Mouse (Mus musculus): ENCODE measurements around the gene 4931406C07Rik. TPM values are rescaled to one million over a fixed set of nuclear protein-coding genes. Genes with fewer than 3 reads are reported as not detected.

The 4931406C07Rik gene
- total RNA-seq, 1 experiment = 6.5 TPM

DNA sequence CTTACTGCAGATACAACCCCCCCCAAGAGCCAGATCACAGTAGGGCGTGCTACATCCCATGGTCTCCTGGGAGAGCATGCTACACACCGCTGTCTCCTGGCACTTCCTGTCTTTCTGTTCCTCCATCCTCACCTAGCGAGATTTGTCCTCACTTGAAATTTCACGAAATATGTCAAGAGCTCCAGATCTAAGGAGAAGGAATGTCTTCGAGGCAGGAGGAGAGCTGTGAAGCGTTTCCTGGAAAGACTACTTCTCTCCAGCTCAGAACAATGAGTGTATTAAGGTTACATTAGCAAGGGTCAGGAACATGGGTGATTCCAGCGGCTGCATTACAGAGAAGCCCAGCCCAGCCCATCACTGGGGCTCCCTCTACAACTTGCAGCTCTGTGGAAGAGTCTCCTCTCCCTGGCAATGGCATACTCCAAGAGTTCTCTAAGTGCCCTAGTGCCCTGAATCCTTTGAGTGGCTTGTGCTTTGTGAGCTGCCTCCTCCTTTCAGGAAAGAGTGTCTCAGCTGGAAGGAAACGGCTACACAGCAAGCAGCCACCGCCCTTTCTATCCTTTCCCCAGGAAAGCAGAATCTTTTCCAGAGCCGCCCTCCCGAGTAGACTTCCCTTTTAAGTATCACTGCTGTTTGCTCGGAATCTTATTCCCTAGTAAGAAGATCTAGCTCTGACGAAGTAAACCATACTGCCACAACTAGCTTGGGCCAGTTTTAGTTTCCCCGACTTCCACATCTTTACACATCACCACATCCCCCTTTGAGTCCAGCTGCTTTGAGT, 68.5 kb downstream of the 4931406C07Rik start:
- no peak for DNase-seq (ENCODE audit: low read depth, low spot score)
- peak overlapping the region; percentile 13; the same call in 1 of the 2 replicates for H3K9ac ChIP-seq (ENCODE audit: insufficient read depth, low read depth, low read length, poor library complexity, severe bottlenecking)
- no peak for TF ChIP-seq CHD2 (IDR thresholded peaks at IDR 0.05; ENCODE audit: low read depth, low read length)
- TF ChIP-seq HCFC1 (IDR thresholded peaks at IDR 0.05; ENCODE audit: borderline replicate concordance, insufficient read depth, low read length) = no peak
- TF ChIP-seq ZC3H11A (IDR thresholded peaks at IDR 0.05; ENCODE audit: borderline replicate concordance, low read depth, low read length) = no peak
- TF ChIP-seq MAFK (IDR thresholded peaks at IDR 0.05; ENCODE audit: insufficient read depth, low read depth, low read length) = no peak
- no peak for TF ChIP-seq ZNF384 (IDR thresholded peaks at IDR 0.05; ENCODE audit: low read depth, low read length)
- H3K27ac ChIP-seq (ENCODE audit: insufficient read depth, low read depth, low read length, poor library complexity, severe bottlenecking) = no peak overlapping the region
- in situ Hi-C loops (cut with MboI; ENCODE audit: low sequenced_read_pairs in 2 of 2, unreplicated experiment in 2 of 2) = no loop called here
- peaks cover 3 to 16% of the 10 kb centered on the region in 2 experiments for H3K4me1 ChIP-seq (ENCODE audit: control insufficient read depth in 2 of 2, insufficient read depth in 2 of 2, low read length in 2 of 2, poor library complexity in 1 of 2)
- H3K36me3 ChIP-seq (ENCODE audit: control insufficient read depth, insufficient read depth, low read length, poor library complexity, severe bottlenecking) = no peaks in the 10 kb centered on the region
- H3K9me3 ChIP-seq (ENCODE audit: control insufficient read depth, insufficient read depth, low read depth, low read length) = no peaks in the 10 kb centered on the region
- H3K4me3 ChIP-seq (ENCODE audit: insufficient read depth in 1 of 2, low read depth in 1 of 2, low read length in 2 of 2, poor library complexity in 1 of 2, severe bottlenecking in 1 of 2) = no peak overlapping the region

DNA sequence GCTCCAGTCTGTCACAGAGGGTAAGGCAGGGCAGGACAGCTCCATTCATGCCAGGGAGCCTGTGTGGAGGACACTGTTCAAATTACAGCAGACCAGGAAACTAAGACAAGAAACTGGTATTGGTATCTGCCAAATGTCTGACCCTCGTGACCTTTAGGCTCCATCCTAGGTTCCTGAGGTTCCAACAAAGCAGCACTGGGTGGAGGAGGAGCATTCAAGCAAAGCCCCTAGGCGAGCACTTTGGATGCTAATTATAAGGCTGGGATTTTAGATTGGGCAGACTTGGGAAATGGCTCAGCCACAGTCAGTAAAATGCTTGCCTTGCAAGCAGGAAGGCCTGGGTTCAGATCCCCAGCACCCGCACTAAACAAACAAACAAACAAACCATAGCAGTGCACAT, 70.3 kb downstream of the 4931406C07Rik start:
- in situ Hi-C loops (cut with MboI; ENCODE audit: low sequenced_read_pairs in 2 of 2, unreplicated experiment in 2 of 2) = no loop called here
- no peak overlapping the region for H3K4me3 ChIP-seq (ENCODE audit: insufficient read depth in 1 of 2, low read depth in 1 of 2, low read length in 2 of 2, poor library complexity in 1 of 2, severe bottlenecking in 1 of 2)
- TF ChIP-seq HCFC1 (IDR thresholded peaks at IDR 0.05; ENCODE audit: borderline replicate concordance, insufficient read depth, low read length) (no peak), MAFK (IDR thresholded peaks at IDR 0.05; ENCODE audit: insufficient read depth, low read depth, low read length) (no peak), ZC3H11A (IDR thresholded peaks at IDR 0.05; ENCODE audit: borderline replicate concordance, low read depth, low read length) (no peak), CHD2 (IDR thresholded peaks at IDR 0.05; ENCODE audit: low read depth, low read length) (no peak), ZNF384 (IDR thresholded peaks at IDR 0.05; ENCODE audit: low read depth, low read length) (no peak)
- no peaks in the 10 kb centered on the region for H3K36me3 ChIP-seq (ENCODE audit: control insufficient read depth, insufficient read depth, low read length, poor library complexity, severe bottlenecking)
- peaks cover 3 to 16% of the 10 kb centered on the region in 2 experiments for H3K4me1 ChIP-seq (ENCODE audit: control insufficient read depth in 2 of 2, insufficient read depth in 2 of 2, low read length in 2 of 2, poor library complexity in 1 of 2)
- H3K9ac ChIP-seq (ENCODE audit: insufficient read depth, low read depth, low read length, poor library complexity, severe bottlenecking) = no peak overlapping the region
- DNase-seq (ENCODE audit: low read depth, low spot score) = no peak
- H3K9me3 ChIP-seq (ENCODE audit: control insufficient read depth, insufficient read depth, low read depth, low read length) = no peaks in the 10 kb centered on the region
- H3K27ac ChIP-seq (ENCODE audit: insufficient read depth, low read depth, low read length, poor library complexity, severe bottlenecking) = no peak overlapping the region

DNA sequence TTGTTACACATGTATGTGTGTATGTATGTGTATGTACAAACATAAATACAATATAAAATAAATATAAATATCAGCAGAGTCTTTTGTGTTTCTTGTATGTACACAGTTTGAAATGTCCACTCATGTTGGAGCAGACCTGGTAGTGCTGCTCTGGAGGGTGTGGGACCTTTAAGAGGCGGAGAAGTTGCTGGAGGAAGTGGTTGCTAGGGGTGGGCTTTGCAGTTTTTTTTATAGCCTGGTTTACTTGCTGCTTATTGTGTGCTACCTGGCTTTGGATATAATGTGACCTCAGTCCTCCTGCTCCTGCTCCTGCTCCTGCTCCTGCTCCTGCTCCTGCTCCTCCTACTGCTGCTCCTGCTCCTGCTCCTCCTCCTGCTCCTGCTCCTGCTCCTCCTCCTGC, 72.6 kb downstream of the 4931406C07Rik start:
- TF ChIP-seq CHD2 (IDR thresholded peaks at IDR 0.05; ENCODE audit: low read depth, low read length) (no peak), ZNF384 (IDR thresholded peaks at IDR 0.05; ENCODE audit: low read depth, low read length) (no peak), HCFC1 (IDR thresholded peaks at IDR 0.05; ENCODE audit: borderline replicate concordance, insufficient read depth, low read length) (no peak), ZC3H11A (IDR thresholded peaks at IDR 0.05; ENCODE audit: borderline replicate concordance, low read depth, low read length) (no peak), MAFK (IDR thresholded peaks at IDR 0.05; ENCODE audit: insufficient read depth, low read depth, low read length) (no peak)
- H3K9me3 ChIP-seq (ENCODE audit: control insufficient read depth, insufficient read depth, low read depth, low read length) = no peaks in the 10 kb centered on the region
- DNase-seq (ENCODE audit: low read depth, low spot score) = no peak
- H3K36me3 ChIP-seq (ENCODE audit: control insufficient read depth, insufficient read depth, low read length, poor library complexity, severe bottlenecking) = no peaks in the 10 kb centered on the region
- H3K9ac ChIP-seq (ENCODE audit: insufficient read depth, low read depth, low read length, poor library complexity, severe bottlenecking) = no peak overlapping the region
- peaks cover 3 to 15% of the 10 kb centered on the region in 2 experiments for H3K4me1 ChIP-seq (ENCODE audit: control insufficient read depth in 2 of 2, insufficient read depth in 2 of 2, low read length in 2 of 2, poor library complexity in 1 of 2)
- in situ Hi-C loops (cut with MboI; ENCODE audit: low sequenced_read_pairs in 2 of 2, unreplicated experiment in 2 of 2) = no loop called here
- no peak overlapping the region for H3K4me3 ChIP-seq (ENCODE audit: insufficient read depth in 1 of 2, low read depth in 1 of 2, low read length in 2 of 2, poor library complexity in 1 of 2, severe bottlenecking in 1 of 2)
- H3K27ac ChIP-seq (ENCODE audit: insufficient read depth, low read depth, low read length, poor library complexity, severe bottlenecking) = no peak overlapping the region

Other genes starting within 250 kb of the 4931406C07Rik start
- 0.05 and 0.09 TPM in 2 replicates for gene Hephl1, start 194.3 kb downstream of the 4931406C07Rik start, total RNA-seq (2012; rRNA removed)
- 2.9 and 4.3 TPM in 2 replicates for gene Vstm5, start 67.4 kb downstream of the 4931406C07Rik start, total RNA-seq (2012; rRNA removed)
- gene Med17, start 26.5 kb downstream of the 4931406C07Rik start, total RNA-seq (2012; rRNA removed) = 37.2 and 51.5 TPM in 2 replicates
- 982 and 1,438 TPM in 2 replicates for gene Taf1d, start 234 bp downstream of the 4931406C07Rik start, total RNA-seq (2012; rRNA removed)
- 64.3 and 81.2 TPM in 2 replicates for gene Cep295, start 51.3 kb upstream of the 4931406C07Rik start, total RNA-seq (2012; rRNA removed)
- gene Smco4, start 187.0 kb upstream of the 4931406C07Rik start, total RNA-seq (2012; rRNA removed) = 6.4 and 8.7 TPM in 2 replicates

Data from ES-E14 (cell line).